ENCODE assay signal across 9 mouse cellular contexts in the genomic region with DNA sequence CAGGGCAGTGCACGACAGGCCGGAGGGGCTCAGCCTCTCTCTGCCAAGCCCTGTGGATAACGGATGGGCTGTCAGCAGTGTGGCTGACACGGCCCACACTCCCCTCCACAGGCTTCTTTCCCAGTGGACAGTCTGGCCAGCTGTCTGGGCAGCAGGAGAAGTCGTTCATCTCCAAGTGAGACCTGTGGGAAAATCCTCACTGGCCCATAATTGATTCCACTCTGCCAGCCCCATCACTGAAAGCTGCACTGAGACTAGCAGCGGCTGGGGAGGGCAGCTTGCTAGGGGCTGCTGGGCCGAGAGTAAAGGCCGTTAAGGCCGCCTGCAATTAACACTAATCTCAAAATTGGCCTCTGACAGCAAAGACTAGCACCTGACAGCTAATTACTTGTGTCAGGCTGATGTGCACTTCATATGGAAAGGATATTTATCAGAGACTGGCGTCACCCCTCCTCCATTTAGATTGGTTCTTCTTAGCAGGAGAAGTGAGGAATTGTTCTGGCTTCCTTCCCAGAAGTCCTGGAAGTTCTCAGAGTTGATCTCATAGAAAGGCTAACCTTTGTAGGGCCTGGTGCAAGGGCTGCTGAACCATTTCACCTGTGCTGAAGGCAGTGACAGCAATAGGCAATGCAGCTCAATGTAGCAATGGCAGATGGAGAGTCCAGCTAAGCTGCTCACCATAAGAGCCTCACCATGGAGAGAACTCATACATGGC.
DNase-seq lines count a peak whose midpoint lies in the region; ATAC-seq and TF ChIP-seq lines count a peak whose summit lies in the region.
"Had no signal": no experiment of that assay in that cellular context is flagged by ENCODE, and none has a peak within 500 bp of the region (broad histone marks: within the 10 kb centered on the region; RNA-seq: fewer than 3 reads in every experiment).

No protein-coding gene starts in this region.

- no peaks in the 10 kb centered on the region for H3K36me3 ChIP-seq in lung, embryonic 14.5 days (ENCODE audit: insufficient read depth)
- H3K36me3 ChIP-seq in heart, embryonic 14.5 days (ENCODE audit: control insufficient read depth, insufficient read depth, low read length): no peaks in the 10 kb centered on the region
- H3K36me3 ChIP-seq in stomach, embryonic 15.5 days: no peaks in the 10 kb centered on the region

- peak overlapping the region; percentile 18; the same call in 1 of the 2 replicates for H3K4me2 ChIP-seq in lung, embryonic 14.5 days
- peak overlapping the region; percentile 1; the same call in 1 of the 2 replicates for H3K4me2 ChIP-seq in heart, embryonic 14.5 days (ENCODE audit: low read length)
- peak overlapping the region; percentile 13; the same call in 1 of the 2 replicates for H3K4me2 ChIP-seq in stomach, embryonic 15.5 days

- ATAC-seq in lung, embryonic 14.5 days (ENCODE audit: insufficient read depth): peak; percentile 95
- ATAC-seq in heart, embryonic 14.5 days (ENCODE audit: insufficient number of reproducible peaks, insufficient read depth, low FRiP score, low read depth): peak; percentile 44; the same call in 1 of the 2 replicates
- ATAC-seq in stomach, embryonic 15.5 days (ENCODE audit: insufficient read depth, low FRiP score, low read depth): 0 out of 2 replicates have a peak, but pooled peaks have one; percentile 54
- ATAC-seq in megakaryocyte, adult 5-6 weeks (ENCODE audit: poor library complexity, severe bottlenecking): no peak

- H3K4me3 ChIP-seq in lung, embryonic 14.5 days (ENCODE audit: low read depth, low read length): no peak overlapping the region
- no peak overlapping the region for H3K4me3 ChIP-seq in heart, embryonic 14.5 days (ENCODE audit: control insufficient read depth in 1 of 2, insufficient read depth in 1 of 2, low read depth in 1 of 2, low read length in 2 of 2)
- H3K4me3 ChIP-seq in stomach, embryonic 15.5 days (replicated peaks): no peak overlapping the region

- DNase-seq in lung, embryonic 14.5 days: peak; percentile 77
- no peak for DNase-seq in lung, postnatal 25 days (ENCODE audit: low spot score)
- DNase-seq in lung, postnatal 14 days: peak; percentile 50
- no peak for DNase-seq in kidney, postnatal 14 days
- no peak for DNase-seq in urinary bladder, postnatal 25 days (ENCODE audit: low spot score)
- DNase-seq: right cerebral cortex, postnatal 4 days had no signal

- H3K4me1 ChIP-seq in lung, embryonic 14.5 days (ENCODE audit: insufficient read depth): peaks cover 7% of the 10 kb centered on the region; the same call in 1 of the 2 replicates
- peaks cover 24 to 25% of the 10 kb centered on the region in 2 experiments for H3K4me1 ChIP-seq in heart, embryonic 14.5 days (ENCODE audit: control insufficient read depth in 2 of 2, insufficient read depth in 2 of 2, low read length in 2 of 2)
- H3K4me1 ChIP-seq in stomach, embryonic 15.5 days: peaks cover 9% of the 10 kb centered on the region

- no peaks in the 10 kb centered on the region for H3K9me3 ChIP-seq in lung, embryonic 14.5 days (ENCODE audit: low read depth, low read length)
- H3K9me3 ChIP-seq in heart, embryonic 14.5 days (ENCODE audit: control insufficient read depth, low read length): no peaks in the 10 kb centered on the region
- no peaks in the 10 kb centered on the region for H3K9me3 ChIP-seq in stomach, embryonic 15.5 days

- TF ChIP-seq CTCF in lung, embryonic 14.5 days (IDR thresholded peaks at IDR 0.05; ENCODE audit: low read depth): no peak

- H3K27ac ChIP-seq in lung, embryonic 14.5 days (ENCODE audit: low read depth): peak overlapping the region; percentile 52; the same call in 1 of the 2 replicates
- peak overlapping the region; percentile 26 to 47 for H3K27ac ChIP-seq in heart, embryonic 14.5 days (replicated peaks in 1 of 2; ENCODE audit: control insufficient read depth in 1 of 2, insufficient read depth in 1 of 2, low read depth in 2 of 2, low read length in 2 of 2)
- 0 out of 2 replicates have a peak overlapping the region, but pooled peaks have one; percentile 21 for H3K27ac ChIP-seq in stomach, embryonic 15.5 days

- 19% methylated on average over 10 of the region's 10 CpGs for WGBS in lung, embryonic 14.5 days
- 8% methylated on average over 10 of the region's 10 CpGs for WGBS in heart, embryonic 14.5 days
- 28% methylated on average over 10 of the region's 10 CpGs for WGBS in stomach, embryonic 15.5 days

- H3K27me3 ChIP-seq in lung, embryonic 14.5 days (ENCODE audit: insufficient read depth, low read length): no peaks in the 10 kb centered on the region
- H3K27me3 ChIP-seq in heart, embryonic 14.5 days (ENCODE audit: control insufficient read depth, insufficient read depth, low read length): no peaks in the 10 kb centered on the region; the same call in 1 of the 2 replicates
- no peaks in the 10 kb centered on the region for H3K27me3 ChIP-seq in stomach, embryonic 15.5 days (replicated peaks)

- no peak overlapping the region for H3K9ac ChIP-seq in lung, embryonic 14.5 days
- H3K9ac ChIP-seq in heart, embryonic 14.5 days (ENCODE audit: low read length): no peak overlapping the region
- H3K9ac ChIP-seq in stomach, embryonic 15.5 days: no peak overlapping the region

Comparison
In these comparisons a context has a peak if more than half of its experiments do, and no peak if none do; other contexts are left out.
1. DNase-seq: peak in lung, embryonic 14.5 days (single experiment) and lung, postnatal 14 days (single experiment); none in lung, postnatal 25 days (single experiment), kidney, postnatal 14 days (single experiment) and urinary bladder, postnatal 25 days (single experiment).
2. Peak in every context shown above with its lines, with median percentiles within 50 percentile points of each other: H3K27ac ChIP-seq and H3K4me2 ChIP-seq.